Comparison of ENCODE assay signal across 8 mouse cellular contexts in the genomic region with DNA sequence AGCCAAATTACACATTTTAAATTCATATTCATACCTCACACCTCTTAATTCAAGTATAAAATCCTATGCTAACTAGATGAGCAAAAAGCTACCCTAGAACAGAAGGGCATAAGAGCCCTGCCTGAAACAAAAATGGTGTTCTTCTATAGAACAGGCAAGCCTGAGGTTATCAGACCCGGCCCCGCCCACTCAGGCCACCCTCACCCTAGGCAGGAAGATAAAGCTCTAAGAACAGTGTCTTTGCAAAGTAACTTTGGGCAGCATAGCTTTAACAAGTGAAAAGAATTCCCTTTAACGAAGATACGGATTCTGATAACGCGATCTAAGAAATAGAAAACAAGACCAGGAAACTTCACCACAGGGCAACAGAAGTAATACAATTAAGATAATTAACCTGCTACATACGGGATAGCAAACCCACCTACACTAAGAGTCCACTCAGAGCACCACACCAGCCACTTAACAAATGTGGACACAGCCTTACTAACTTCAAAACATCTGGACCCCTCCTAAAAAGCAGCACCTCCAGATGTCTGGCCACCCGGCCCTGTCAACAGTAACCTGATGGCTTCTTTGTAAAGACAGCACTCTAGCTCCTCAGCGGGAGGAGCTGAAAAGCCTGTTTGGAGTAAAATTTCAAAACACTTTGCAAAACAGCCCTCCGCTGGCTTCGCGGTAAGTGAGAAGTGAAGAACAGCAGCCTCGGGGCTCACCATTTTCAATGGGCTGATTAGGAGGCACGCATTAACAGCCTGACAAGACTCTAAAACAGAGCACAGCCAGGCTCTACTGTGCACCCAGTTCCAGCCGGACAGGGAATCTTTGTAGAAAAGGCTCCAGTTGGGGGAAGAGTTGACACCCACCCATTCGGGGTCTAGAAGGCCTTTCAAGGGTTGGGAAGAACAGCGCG. TPM values are rescaled to one million over a fixed set of nuclear protein-coding genes. Genes with fewer than 3 reads are reported as not detected.
DNase-seq lines count a peak whose midpoint lies in the region; ATAC-seq and TF ChIP-seq lines count a peak whose summit lies in the region.

No protein-coding gene starts in this region.

- no peak for TF ChIP-seq POLR2A in embryonic fibroblast, embryonic 13.5 days (IDR thresholded peaks at IDR 0.05; ENCODE audit: low read depth, low read length)

- H3K4me2 ChIP-seq in hindbrain, postnatal 0 days (ENCODE audit: low read depth, low read length), result peak overlapping the region; percentile 76
- peak overlapping the region; percentile 92 for H3K4me2 ChIP-seq in lung, embryonic 14.5 days

- H3K27ac ChIP-seq in embryonic fibroblast, embryonic 13.5 days (ENCODE audit: insufficient read depth, low read length), result no peak overlapping the region; the same call in 1 of the 2 replicates
- peak overlapping the region; percentile 80 for H3K27ac ChIP-seq in hindbrain, postnatal 0 days
- peak overlapping the region; percentile 89 for H3K27ac ChIP-seq in lung, embryonic 14.5 days (ENCODE audit: low read depth)

- peak overlapping the region; percentile 69 for H3K4me3 ChIP-seq in embryonic fibroblast, embryonic 13.5 days (ENCODE audit: insufficient read depth, low read length)
- H3K4me3 ChIP-seq in hindbrain, postnatal 0 days (ENCODE audit: low read length), result peak overlapping the region; percentile 70
- peak overlapping the region; percentile 68 for H3K4me3 ChIP-seq in lung, embryonic 14.5 days (ENCODE audit: low read depth, low read length)

- peak; percentile 29 for DNase-seq in heart, adult 8-10 months (ENCODE audit: low spot score)
- no peak for DNase-seq in heart, postnatal 36 days
- peak; percentile 36 for DNase-seq in MN1 (ENCODE audit: low spot score)
- peak; percentile 50 for DNase-seq in hindbrain, postnatal 0 days (ENCODE audit: low spot score)
- DNase-seq in lung, embryonic 14.5 days, result peak; percentile 70
- peak; percentile 56 to 84 for DNase-seq in spleen, postnatal 10 days (ENCODE audit: low spot score in 2 of 2)
- no peak for DNase-seq in frontal cortex, adult 2 months (ENCODE audit: extremely low spot score in 1 of 2, low spot score in 1 of 2)

- H3K36me3 ChIP-seq in hindbrain, postnatal 0 days (ENCODE audit: insufficient read depth, low read length), result no peaks in the 10 kb centered on the region
- no peaks in the 10 kb centered on the region for H3K36me3 ChIP-seq in lung, embryonic 14.5 days (ENCODE audit: insufficient read depth)

- no peak for TF ChIP-seq CTCF in embryonic fibroblast, embryonic 13.5 days (IDR thresholded peaks at IDR 0.05; ENCODE audit: borderline replicate concordance, insufficient read depth, low read length)
- TF ChIP-seq CTCF in hindbrain, postnatal 0 days (IDR thresholded peaks at IDR 0.05; ENCODE audit: low read depth), result no peak
- TF ChIP-seq CTCF in lung, embryonic 14.5 days (IDR thresholded peaks at IDR 0.05; ENCODE audit: low read depth), result no peak

- peak; percentile 25 for ATAC-seq in hindbrain, postnatal 0 days
- peak; percentile 1 for ATAC-seq in lung, embryonic 14.5 days (ENCODE audit: insufficient read depth)

- H3K4me1 ChIP-seq in embryonic fibroblast, embryonic 13.5 days (ENCODE audit: control insufficient read depth, insufficient read depth, low read length), result peaks cover 5% of the 10 kb centered on the region
- peaks cover 17% of the 10 kb centered on the region for H3K4me1 ChIP-seq in hindbrain, postnatal 0 days (ENCODE audit: insufficient read depth, low read length)
- H3K4me1 ChIP-seq in lung, embryonic 14.5 days (ENCODE audit: insufficient read depth), result no peaks in the 10 kb centered on the region

- no peaks in the 10 kb centered on the region for H3K9me3 ChIP-seq in hindbrain, postnatal 0 days (ENCODE audit: low read length)
- no peaks in the 10 kb centered on the region for H3K9me3 ChIP-seq in lung, embryonic 14.5 days (ENCODE audit: low read depth, low read length)

- H3K9ac ChIP-seq in hindbrain, postnatal 0 days (replicated peaks; ENCODE audit: low read length), result peak overlapping the region; percentile 67
- H3K9ac ChIP-seq in lung, embryonic 14.5 days, result peak overlapping the region; percentile 65

- no peaks in the 10 kb centered on the region for H3K27me3 ChIP-seq in hindbrain, postnatal 0 days (ENCODE audit: insufficient read depth, low read length)
- H3K27me3 ChIP-seq in lung, embryonic 14.5 days (ENCODE audit: insufficient read depth, low read length), result no peaks in the 10 kb centered on the region

- WGBS in hindbrain, postnatal 0 days, result 8% methylated on average over 18 of the region's 18 CpGs
- WGBS in lung, embryonic 14.5 days, result 5% methylated on average over 18 of the region's 18 CpGs

- intact Hi-C loops in heart, postnatal 36 days (cut with DNase I), result loop anchor here (10.0 kb wide), 1 partner anchor 484 kb away; a partner anchor contains a TSS

RNA-seq across cellular contexts. Expression of a gene that starts 0.9 kb away (rescaled TPM):
- 10 to 100 TPM; 11.6 to 15.0 (median 13.4) TPM for total RNA-seq in heart, adult 8-10 months (2022)
- 10 to 100 TPM; 11.3 to 13.3 TPM for total RNA-seq in heart, postnatal 36 days (2021)
- 7.8 TPM in 2 replicates for polyA plus RNA-seq in embryonic fibroblast, embryonic 13.5 days (2011; ENCODE audit: insufficient read length, low read depth, missing spikeins)
- 7.1 and 9.0 TPM in 2 replicates for total RNA-seq in hindbrain, postnatal 0 days (2014; rRNA removed)
- 1.7 and 2.2 TPM in 2 replicates for polyA plus RNA-seq in hindbrain, postnatal 0 days (2015; fragmentation: Nextera tagmentation; extraction: Ambion mirVana)
- 2.5 and 3.4 TPM in 2 replicates for polyA plus RNA-seq in lung, embryonic 14.5 days (2014; fragmentation: Nextera tagmentation; extraction: Ambion mirVana)
- polyA plus RNA-seq in frontal cortex, adult 2 months (2012; rRNA removed), result 15.7 and 16.7 TPM in 2 replicates

RNA-seq across cellular contexts. Expression of a gene that starts 53.2 kb away (rescaled TPM):
- total RNA-seq in heart, adult 8-10 months (2022), result 1 to 10 TPM; 6.3 to 8.9 (median 7.6) TPM
- total RNA-seq in heart, postnatal 36 days (2021), result 1 to 10 TPM; 9.2 to 9.6 TPM
- polyA plus RNA-seq in embryonic fibroblast, embryonic 13.5 days (2011; ENCODE audit: insufficient read length, low read depth, missing spikeins), result 21.7 and 23.8 TPM in 2 replicates
- total RNA-seq in hindbrain, postnatal 0 days (2014; rRNA removed), result 18.3 and 25.6 TPM in 2 replicates
- polyA plus RNA-seq in hindbrain, postnatal 0 days (2015; fragmentation: Nextera tagmentation; extraction: Ambion mirVana), result 7.6 and 8.2 TPM in 2 replicates
- polyA plus RNA-seq in lung, embryonic 14.5 days (2014; fragmentation: Nextera tagmentation; extraction: Ambion mirVana), result 8.9 and 9.7 TPM in 2 replicates
- 16.9 and 17.9 TPM in 2 replicates for polyA plus RNA-seq in frontal cortex, adult 2 months (2012; rRNA removed)

Comparison
In these comparisons a context has a peak if more than half of its experiments do, and no peak if none do; other contexts are left out.
1. DNase-seq: peak in heart, adult 8-10 months (single experiment), MN1 (single experiment), hindbrain, postnatal 0 days (single experiment), lung, embryonic 14.5 days (single experiment) and spleen, postnatal 10 days (2 of 2); none in heart, postnatal 36 days (0 of 2) and frontal cortex, adult 2 months (0 of 2).
2. Peak in every context shown above with its lines, with median percentiles within 50 percentile points of each other: H3K4me3 ChIP-seq.